In the genomic region with DNA sequence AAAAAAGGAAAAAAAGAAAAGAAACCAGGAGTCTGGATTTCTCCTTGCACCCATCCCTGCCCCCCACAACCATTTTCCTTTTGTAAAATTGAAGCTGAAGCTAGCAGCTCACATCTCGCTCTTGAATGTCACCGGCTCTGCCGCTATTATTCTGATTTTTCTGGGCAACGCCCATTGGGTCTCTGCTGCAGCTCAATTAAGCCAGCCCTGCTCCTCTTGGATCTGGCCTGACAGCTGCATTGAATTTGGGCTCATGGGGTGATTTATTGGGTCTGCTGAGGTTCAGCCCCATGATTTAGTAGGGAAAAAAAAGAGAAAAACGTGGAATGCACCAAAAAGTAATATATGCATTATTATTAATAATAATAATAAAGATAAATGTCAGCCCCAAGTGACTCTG, we compare ENCODE assay signal across 10 mouse cellular contexts.
A peak's percentile ranks its signal among the peaks of the same experiment; 100 is the strongest.
DNase-seq lines count a peak whose midpoint lies in the region; ATAC-seq and TF ChIP-seq lines count a peak whose summit lies in the region.
"Had no signal": no experiment of that assay in that cellular context is flagged by ENCODE, and none has a peak within 500 bp of the region (broad histone marks: within the 10 kb centered on the region; RNA-seq: fewer than 3 reads in every experiment).

No protein-coding gene starts in this region.

- peaks cover 18% of the 10 kb centered on the region for H3K4me1 ChIP-seq in heart, embryonic 10.5 days
- peaks cover 7% of the 10 kb centered on the region; the same call in 1 of the 2 replicates for H3K4me1 ChIP-seq in kidney, postnatal 0 days (replicated peaks; ENCODE audit: insufficient read depth, low read length)
- H3K4me1 ChIP-seq in kidney, adult 2 months (ENCODE audit: control insufficient read depth, insufficient read depth, low read length): no peaks in the 10 kb centered on the region
- peaks cover 19% of the 10 kb centered on the region for H3K4me1 ChIP-seq in embryonic facial prominence, embryonic 12.5 days
- H3K4me1 ChIP-seq in limb, embryonic 13.5 days: peaks cover 27% of the 10 kb centered on the region

- 0 out of 2 replicates have a peak overlapping the region, but pooled peaks have one; percentile 17 for H3K27ac ChIP-seq in heart, embryonic 10.5 days
- no peak overlapping the region for H3K27ac ChIP-seq in kidney, postnatal 0 days
- no peak overlapping the region for H3K27ac ChIP-seq in kidney, adult 2 months (ENCODE audit: insufficient read depth, low read depth, low read length)
- H3K27ac ChIP-seq in embryonic facial prominence, embryonic 12.5 days: peak overlapping the region; percentile 72
- peak overlapping the region; percentile 61; the same call in 1 of the 2 replicates for H3K27ac ChIP-seq in limb, embryonic 13.5 days
- H3K27ac ChIP-seq: midbrain, embryonic 10.5 days had no signal

- no peak overlapping the region for H3K9ac ChIP-seq in kidney, postnatal 0 days (ENCODE audit: low read depth, low read length)
- H3K9ac ChIP-seq in embryonic facial prominence, embryonic 12.5 days: no peak overlapping the region
- H3K9ac ChIP-seq in limb, embryonic 13.5 days: no peak overlapping the region

- peaks cover 10% of the 10 kb centered on the region for H3K27me3 ChIP-seq in heart, embryonic 10.5 days (ENCODE audit: insufficient read depth, poor library complexity, severe bottlenecking)
- H3K27me3 ChIP-seq in kidney, postnatal 0 days (ENCODE audit: insufficient read depth, low read length): no peaks in the 10 kb centered on the region
- no peaks in the 10 kb centered on the region for H3K27me3 ChIP-seq in kidney, adult 2 months (replicated peaks; ENCODE audit: control insufficient read depth, insufficient read depth, low read length)
- no peaks in the 10 kb centered on the region for H3K27me3 ChIP-seq in embryonic facial prominence, embryonic 12.5 days
- peaks cover 15% of the 10 kb centered on the region for H3K27me3 ChIP-seq in limb, embryonic 13.5 days

- H3K4me2 ChIP-seq in kidney, postnatal 0 days (ENCODE audit: low read length): no peak overlapping the region
- H3K4me2 ChIP-seq in embryonic facial prominence, embryonic 12.5 days (replicated peaks): no peak overlapping the region
- H3K4me2 ChIP-seq in limb, embryonic 13.5 days (replicated peaks): peak overlapping the region; percentile 39

- ATAC-seq in kidney, postnatal 0 days (replicated peaks; ENCODE audit: low FRiP score, low read depth): no peak
- no peak for ATAC-seq in embryonic facial prominence, embryonic 12.5 days (ENCODE audit: insufficient number of reproducible peaks, insufficient read depth, low FRiP score, low TSS enrichment)
- peak; percentile 44; the same call in 1 of the 2 replicates for ATAC-seq in limb, embryonic 13.5 days (ENCODE audit: low FRiP score, low read depth)

- DNase-seq in heart, embryonic 10.5 days (ENCODE audit: low spot score): no peak
- DNase-seq in heart, adult 8-10 months (ENCODE audit: low spot score): no peak
- peak; percentile 48 for DNase-seq in kidney, postnatal 0 days (ENCODE audit: low spot score)
- DNase-seq in kidney, adult 2 months: no peak
- DNase-seq in cerebellum, adult 18-20 months: no peak
- DNase-seq in ovary, postnatal 36 days (ENCODE audit: low spot score): no peak

- no peaks in the 10 kb centered on the region for H3K9me3 ChIP-seq in heart, embryonic 10.5 days
- no peaks in the 10 kb centered on the region for H3K9me3 ChIP-seq in kidney, postnatal 0 days (replicated peaks; ENCODE audit: low read length)
- H3K9me3 ChIP-seq in embryonic facial prominence, embryonic 12.5 days: no peaks in the 10 kb centered on the region
- H3K9me3 ChIP-seq in limb, embryonic 13.5 days: no peaks in the 10 kb centered on the region
- H3K9me3 ChIP-seq: midbrain, embryonic 10.5 days had no signal

- 41% methylated on average over 5 of the region's 5 CpGs for WGBS in heart, embryonic 10.5 days
- WGBS in kidney, postnatal 0 days: 40% methylated on average over 5 of the region's 5 CpGs
- WGBS in kidney, adult 2 months: 43% methylated on average over 5 of the region's 5 CpGs
- WGBS in embryonic facial prominence, embryonic 12.5 days: 13% methylated on average over 5 of the region's 5 CpGs
- 11% methylated on average over 5 of the region's 5 CpGs for WGBS in limb, embryonic 13.5 days

- no peak for TF ChIP-seq POLR2A in kidney, adult 2 months (IDR thresholded peaks at IDR 0.05; ENCODE audit: low read depth, low read length)

- no peaks in the 10 kb centered on the region for H3K36me3 ChIP-seq in heart, embryonic 10.5 days
- H3K36me3 ChIP-seq in kidney, postnatal 0 days (ENCODE audit: insufficient read depth, low read length): no peaks in the 10 kb centered on the region
- H3K36me3 ChIP-seq in kidney, adult 2 months (ENCODE audit: control insufficient read depth, insufficient read depth, low read length): no peaks in the 10 kb centered on the region
- H3K36me3 ChIP-seq in embryonic facial prominence, embryonic 12.5 days: no peaks in the 10 kb centered on the region
- no peaks in the 10 kb centered on the region for H3K36me3 ChIP-seq in limb, embryonic 13.5 days
- H3K36me3 ChIP-seq: G1E; midbrain, embryonic 10.5 days had no signal

- peak overlapping the region; percentile 34; the same call in 1 of the 2 replicates for H3K4me3 ChIP-seq in heart, embryonic 10.5 days
- no peak overlapping the region for H3K4me3 ChIP-seq in kidney, postnatal 0 days (replicated peaks; ENCODE audit: low read depth, low read length)
- H3K4me3 ChIP-seq in kidney, adult 2 months (ENCODE audit: insufficient read depth, low read depth, low read length): no peak overlapping the region
- H3K4me3 ChIP-seq in embryonic facial prominence, embryonic 12.5 days: no peak overlapping the region
- H3K4me3 ChIP-seq in limb, embryonic 13.5 days: no peak overlapping the region
- H3K4me3 ChIP-seq: midbrain, embryonic 10.5 days had no signal

- no peak for TF ChIP-seq CTCF in kidney, postnatal 0 days (IDR thresholded peaks at IDR 0.05; ENCODE audit: low read depth)
- no peak for TF ChIP-seq CTCF in kidney, adult 2 months (conservative IDR thresholded peaks at IDR 0.05; ENCODE audit: insufficient read depth, insufficient read length, low read depth, low read length)

Comparison
In these comparisons a context has a peak if more than half of its experiments do, and no peak if none do; other contexts are left out.
1. H3K27ac ChIP-seq: peak in heart, embryonic 10.5 days (single experiment), embryonic facial prominence, embryonic 12.5 days (single experiment) and limb, embryonic 13.5 days (single experiment); none in kidney, postnatal 0 days (single experiment) and kidney, adult 2 months (single experiment).